Mouse (Mus musculus): ENCODE results near the gene Mpp2.

Mpp2 gene

GRCm38 (mm10) chr11:102034887-102035286 is 53.4 kb downstream of the Mpp2 start:
- DNase-seq, result no peak

GRCm38 (mm10) chr11:102033055-102033591 is 55.2 kb downstream of the Mpp2 start:
- no peak for DNase-seq

GRCm38 (mm10) chr11:102031149-102031548 is 57.2 kb downstream of the Mpp2 start:
- DNase-seq, result no peak

GRCm38 (mm10) chr11:102029966-102030365 is 58.3 kb downstream of the Mpp2 start:
- no peak for DNase-seq

GRCm38 (mm10) chr11:102029304-102029703 is 59.0 kb downstream of the Mpp2 start:
- no peak for DNase-seq

GRCm38 (mm10) chr11:102028087-102028816 is 60.1 kb downstream of the Mpp2 start, which contains the start of gene Mpp3:
TSS of gene Mpp3 (minus strand) at chr11:102028461.
- DNase-seq, result no peak

- DNase-seq, result no peak
Observed at GRCm38 (mm10) chr11:102027361-102028017, 60.8 kb downstream of the Mpp2 start.

GRCm38 (mm10) chr11:102026694-102027360 is 61.5 kb downstream of the Mpp2 start:
- DNase-seq, result peak in 1 of 2 experiments; percentile 10

- DNase-seq, result no peak
Observed at GRCm38 (mm10) chr11:102025991-102026660, 62.2 kb downstream of the Mpp2 start.

GRCm38 (mm10) chr11:102025354-102025753 is 63.0 kb downstream of the Mpp2 start:
- DNase-seq, result no peak

GRCm38 (mm10) chr11:102024875-102025274 is 63.4 kb downstream of the Mpp2 start:
- DNase-seq, result no peak

- no peak for DNase-seq
Observed at GRCm38 (mm10) chr11:102024084-102024758, 64.1 kb downstream of the Mpp2 start.

GRCm38 (mm10) chr11:102023406-102023805 is 64.9 kb downstream of the Mpp2 start:
- no peak for DNase-seq

- DNase-seq, result no peak
Observed at GRCm38 (mm10) chr11:102021196-102021595, 67.1 kb downstream of the Mpp2 start.

- DNase-seq, result no peak
Observed at GRCm38 (mm10) chr11:102019736-102020135, 68.6 kb downstream of the Mpp2 start.

GRCm38 (mm10) chr11:102016136-102016535 is 72.2 kb downstream of the Mpp2 start:
- DNase-seq, result no peak

GRCm38 (mm10) chr11:102015472-102015871 is 72.8 kb downstream of the Mpp2 start:
- DNase-seq, result no peak

GRCm38 (mm10) chr11:102013201-102013600 is 75.1 kb downstream of the Mpp2 start:
- no peak for DNase-seq

- DNase-seq, result no peak
Observed at GRCm38 (mm10) chr11:102011510-102011909, 76.8 kb downstream of the Mpp2 start.

GRCm38 (mm10) chr11:102010140-102010539 is 78.2 kb downstream of the Mpp2 start:
- no peak for DNase-seq

GRCm38 (mm10) chr11:102008954-102009637 is 79.2 kb downstream of the Mpp2 start:
- no peak for DNase-seq

- no peak for DNase-seq
Observed at GRCm38 (mm10) chr11:102008372-102008771, 79.9 kb downstream of the Mpp2 start.

Measured in thymus, adult 18-20 months (tissue).